In genomic region chr17:14733027-14733426, GRCm38 (mm10) we compare ENCODE assay signal across 25 mouse cellular contexts. TPM values are rescaled to one million over a fixed set of nuclear protein-coding genes. Genes with fewer than 3 reads are reported as not detected.
"Had no signal": no experiment of that assay in that cellular context is flagged by ENCODE, and none has a peak within 500 bp of the region (broad histone marks: within the 10 kb centered on the region; RNA-seq: fewer than 3 reads in every experiment).

No protein-coding gene starts in this region.

- H3K4me1 ChIP-seq: embryonic facial prominence, embryonic 10.5 days; embryonic facial prominence, embryonic 12.5 days; embryonic facial prominence, embryonic 13.5 days; embryonic facial prominence, embryonic 15.5 days; forebrain, embryonic 12.5 days; forebrain, embryonic 13.5 days; forebrain, embryonic 15.5 days had no signal

- ATAC-seq: forebrain, embryonic 13.5 days; forebrain, embryonic 14.5 days; forebrain, embryonic 15.5 days; forebrain, embryonic 16.5 days had no signal

- DNase-seq: cerebellum, adult 8-10 months; cerebellum, adult 9-10 months; cerebellum, adult 9-11 months; cerebellum, postnatal 25 days; cerebellum, postnatal 36 days; embryo, embryonic 11 days; forebrain, postnatal 0 days; gastrocnemius, adult 2 months; gastrocnemius, postnatal 14 days; gastrocnemius, postnatal 25 days; gastrocnemius, postnatal 36 days; heart, adult 18-20 months; heart, adult 2 months had no signal

- H3K4me3 ChIP-seq: embryonic facial prominence, embryonic 10.5 days; embryonic facial prominence, embryonic 12.5 days; embryonic facial prominence, embryonic 13.5 days; embryonic facial prominence, embryonic 15.5 days; erythroblast, embryonic 14.5 days; forebrain, embryonic 10.5 days; forebrain, embryonic 12.5 days; forebrain, embryonic 13.5 days; forebrain, embryonic 15.5 days; gastrocnemius, adult 2 months; heart, adult 2 months had no signal

- H3K27me3 ChIP-seq: embryonic facial prominence, embryonic 12.5 days; embryonic facial prominence, embryonic 13.5 days; embryonic facial prominence, embryonic 15.5 days; forebrain, embryonic 12.5 days; forebrain, embryonic 13.5 days; forebrain, embryonic 15.5 days had no signal

- H3K27ac ChIP-seq: embryonic facial prominence, embryonic 10.5 days; embryonic facial prominence, embryonic 12.5 days; embryonic facial prominence, embryonic 13.5 days; embryonic facial prominence, embryonic 15.5 days; forebrain, embryonic 10.5 days; forebrain, embryonic 12.5 days; forebrain, embryonic 13.5 days; forebrain, embryonic 15.5 days; gastrocnemius, adult 2 months; heart, adult 2 months had no signal

- H3K36me3 ChIP-seq: embryonic facial prominence, embryonic 10.5 days; embryonic facial prominence, embryonic 12.5 days; embryonic facial prominence, embryonic 13.5 days; embryonic facial prominence, embryonic 15.5 days; forebrain, embryonic 10.5 days; forebrain, embryonic 12.5 days; forebrain, embryonic 15.5 days had no signal

- H3K9ac ChIP-seq: embryonic facial prominence, embryonic 12.5 days; embryonic facial prominence, embryonic 13.5 days; embryonic facial prominence, embryonic 15.5 days; forebrain, embryonic 12.5 days; forebrain, embryonic 13.5 days; forebrain, embryonic 15.5 days; forebrain, postnatal 0 days had no signal

- H3K9me3 ChIP-seq: embryonic facial prominence, embryonic 10.5 days; embryonic facial prominence, embryonic 12.5 days; embryonic facial prominence, embryonic 13.5 days; embryonic facial prominence, embryonic 15.5 days; forebrain, embryonic 10.5 days; forebrain, embryonic 12.5 days; forebrain, embryonic 13.5 days; forebrain, embryonic 15.5 days had no signal

- H3K4me2 ChIP-seq: embryonic facial prominence, embryonic 12.5 days; embryonic facial prominence, embryonic 13.5 days; embryonic facial prominence, embryonic 15.5 days; forebrain, embryonic 12.5 days; forebrain, embryonic 13.5 days; forebrain, embryonic 15.5 days had no signal

RNA-seq across cellular contexts. Expression of gene Thbs2, which starts 39.0 kb away (rescaled TPM):
- total RNA-seq: granulocyte monocyte progenitor cell, adult 5-6 weeks had no signal
- polyA plus RNA-seq: erythroblast, embryonic 14.5 days had no signal
